8 mouse cellular contexts compared by ENCODE assay signal in the genomic region with DNA sequence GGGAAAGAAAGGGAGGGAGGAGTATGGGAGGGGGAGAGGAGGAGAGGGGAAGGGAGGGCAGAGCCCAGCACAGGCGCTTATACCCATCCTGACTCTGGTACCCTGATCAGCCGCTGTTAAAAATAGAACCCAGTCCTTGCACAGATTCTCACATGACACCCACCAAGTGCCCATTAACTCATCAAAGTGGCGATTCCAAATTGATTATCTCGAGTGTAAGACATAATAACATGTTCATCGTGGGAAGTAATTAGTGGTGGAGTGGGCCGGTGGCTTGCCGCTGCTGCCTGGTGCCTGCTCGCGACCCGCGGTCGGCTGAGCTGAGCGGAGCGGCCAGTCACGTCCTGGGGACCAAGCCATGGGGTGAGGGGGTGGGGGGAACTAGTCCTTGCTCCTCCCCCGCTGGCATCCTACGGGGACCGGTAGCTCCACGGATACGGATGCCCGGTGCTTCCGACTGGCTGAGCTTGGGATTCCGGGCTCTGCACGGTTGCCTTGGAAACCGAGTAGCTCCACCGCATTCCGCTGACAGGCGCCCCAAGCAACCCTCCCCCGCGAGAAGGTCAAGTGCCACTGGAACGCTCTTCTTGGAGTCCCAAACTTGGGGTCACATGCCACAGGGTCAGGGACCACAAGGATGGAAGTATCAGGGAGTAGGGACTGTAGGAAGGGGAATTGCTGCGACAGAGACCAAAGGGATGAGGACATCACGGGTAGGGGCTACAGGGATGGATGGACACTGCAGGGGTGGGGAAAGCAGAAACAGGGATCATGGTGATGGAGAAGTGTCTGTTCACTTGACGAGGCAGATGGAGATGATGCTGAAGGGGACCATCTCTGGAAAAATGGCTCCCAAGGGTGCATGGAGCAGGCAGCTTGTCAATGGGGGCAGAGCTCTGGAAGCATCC.
DNase-seq lines count a peak whose midpoint lies in the region; ATAC-seq and TF ChIP-seq lines count a peak whose summit lies in the region.

No protein-coding gene starts in this region.

- peak overlapping the region; percentile 65 for H3K4me2 ChIP-seq in CH12.LX (ENCODE audit: insufficient read depth, low read depth, poor library complexity, severe bottlenecking)
- peak overlapping the region; percentile 51 for H3K4me2 ChIP-seq in embryonic facial prominence, embryonic 15.5 days (replicated peaks)
- peak overlapping the region; percentile 45 for H3K4me2 ChIP-seq in kidney, postnatal 0 days (ENCODE audit: low read length)
- peak overlapping the region; percentile 11; the same call in 1 of the 2 replicates for H3K4me2 ChIP-seq in stomach, postnatal 0 days (replicated peaks; ENCODE audit: low read depth)

- no peak overlapping the region for H3K27ac ChIP-seq in CH12.LX (ENCODE audit: insufficient read depth, low read depth)
- H3K27ac ChIP-seq in embryonic facial prominence, embryonic 15.5 days (replicated peaks), result no peak overlapping the region
- no peak overlapping the region for H3K27ac ChIP-seq in kidney, postnatal 0 days
- peak overlapping the region; percentile 76 for H3K27ac ChIP-seq in midbrain, embryonic 10.5 days (replicated peaks)
- H3K27ac ChIP-seq in stomach, postnatal 0 days (replicated peaks), result no peak overlapping the region

- TF ChIP-seq POLR2A in CH12.LX (IDR thresholded peaks at IDR 0.05; ENCODE audit: low read depth, low read length), result no peak

- H3K27me3 ChIP-seq in CH12.LX (replicated peaks), result no peaks in the 10 kb centered on the region
- H3K27me3 ChIP-seq in embryonic facial prominence, embryonic 15.5 days, result peaks cover 25% of the 10 kb centered on the region
- H3K27me3 ChIP-seq in kidney, postnatal 0 days (ENCODE audit: insufficient read depth, low read length), result 0 out of 2 replicates have a peak, but pooled peaks cover 12% of the 10 kb centered on the region
- peaks cover 67% of the 10 kb centered on the region for H3K27me3 ChIP-seq in midbrain, embryonic 10.5 days (ENCODE audit: low read depth, poor library complexity, severe bottlenecking)
- H3K27me3 ChIP-seq in stomach, postnatal 0 days (ENCODE audit: control insufficient read depth, insufficient read depth, low read length), result peaks cover 6% of the 10 kb centered on the region; the same call in 1 of the 2 replicates

- no peak overlapping the region for H3K9ac ChIP-seq in CH12.LX (ENCODE audit: insufficient read depth, low read depth)
- no peak overlapping the region for H3K9ac ChIP-seq in embryonic facial prominence, embryonic 15.5 days
- H3K9ac ChIP-seq in kidney, postnatal 0 days (ENCODE audit: low read depth, low read length), result no peak overlapping the region
- H3K9ac ChIP-seq in stomach, postnatal 0 days (ENCODE audit: low read length), result no peak overlapping the region

- TF ChIP-seq CTCF in CH12.LX (conservative IDR thresholded peaks at IDR 0.05 in 1 of 2, IDR thresholded peaks at IDR 0.05 in 1 of 2; ENCODE audit: low read depth in 2 of 2, low read length in 2 of 2), result no peak
- TF ChIP-seq CTCF in kidney, postnatal 0 days (IDR thresholded peaks at IDR 0.05; ENCODE audit: low read depth), result no peak
- TF ChIP-seq CTCF in stomach, postnatal 0 days (IDR thresholded peaks at IDR 0.05; ENCODE audit: low read depth), result no peak

- TF ChIP-seq RAD21 in CH12.LX (IDR thresholded peaks at IDR 0.05; ENCODE audit: low read depth, low read length), result no peak

- no peak for TF ChIP-seq EP300 in CH12.LX (IDR thresholded peaks at IDR 0.05; ENCODE audit: low read length)
- TF ChIP-seq EP300 in stomach, postnatal 0 days (optimal IDR thresholded peaks at IDR 0.05), result no peak

- no peaks in the 10 kb centered on the region for H3K9me3 ChIP-seq in CH12.LX (replicated peaks; ENCODE audit: low read length)
- H3K9me3 ChIP-seq in embryonic facial prominence, embryonic 15.5 days (replicated peaks), result no peaks in the 10 kb centered on the region
- H3K9me3 ChIP-seq in kidney, postnatal 0 days (replicated peaks; ENCODE audit: low read length), result no peaks in the 10 kb centered on the region
- no peaks in the 10 kb centered on the region for H3K9me3 ChIP-seq in midbrain, embryonic 10.5 days (replicated peaks)
- H3K9me3 ChIP-seq in stomach, postnatal 0 days (ENCODE audit: control insufficient read depth, low read length), result no peaks in the 10 kb centered on the region

- H3K4me1 ChIP-seq in CH12.LX (ENCODE audit: control insufficient read depth in 1 of 2, insufficient read depth in 2 of 2), result peaks cover 41 to 70% of the 10 kb centered on the region in 2 experiments
- H3K4me1 ChIP-seq in embryonic facial prominence, embryonic 15.5 days, result peaks cover 30% of the 10 kb centered on the region
- H3K4me1 ChIP-seq in kidney, postnatal 0 days (replicated peaks; ENCODE audit: insufficient read depth, low read length), result peaks cover 9% of the 10 kb centered on the region; the same call in 1 of the 2 replicates
- H3K4me1 ChIP-seq in midbrain, embryonic 10.5 days, result peaks cover 55% of the 10 kb centered on the region
- no peaks in the 10 kb centered on the region; the same call in 1 of the 2 replicates for H3K4me1 ChIP-seq in stomach, postnatal 0 days (replicated peaks; ENCODE audit: control insufficient read depth, insufficient read depth)

- dilution Hi-C loops in CH12.LX (cut with MboI; ENCODE audit: extremely low pct_ligation_motif_present, extremely low pct_unique_long_range_greater_than_20kb, low sequenced_read_pairs), result no loop called here

- peak overlapping the region in 2 of 3 experiments; percentile 4 to 23 for H3K4me3 ChIP-seq in CH12.LX (replicated peaks in 1 of 3; ENCODE audit: low read depth in 2 of 3, low read length in 2 of 3, poor library complexity in 1 of 3)
- H3K4me3 ChIP-seq in embryonic facial prominence, embryonic 15.5 days (replicated peaks), result peak overlapping the region; percentile 31
- 0 out of 2 replicates have a peak overlapping the region, but pooled peaks have one; percentile 16 for H3K4me3 ChIP-seq in kidney, postnatal 0 days (replicated peaks; ENCODE audit: low read depth, low read length)
- peak overlapping the region; percentile 56 for H3K4me3 ChIP-seq in midbrain, embryonic 10.5 days
- peak overlapping the region; percentile 18; the same call in 1 of the 2 replicates for H3K4me3 ChIP-seq in stomach, postnatal 0 days (ENCODE audit: low read depth, low read length)

- no peaks in the 10 kb centered on the region for H3K36me3 ChIP-seq in CH12.LX (replicated peaks in 1 of 2; ENCODE audit: control insufficient read depth in 1 of 2, insufficient read depth in 1 of 2, low read length in 1 of 2)
- H3K36me3 ChIP-seq in embryonic facial prominence, embryonic 15.5 days, result no peaks in the 10 kb centered on the region
- no peaks in the 10 kb centered on the region for H3K36me3 ChIP-seq in kidney, postnatal 0 days (ENCODE audit: insufficient read depth, low read length)
- H3K36me3 ChIP-seq in midbrain, embryonic 10.5 days, result no peaks in the 10 kb centered on the region
- H3K36me3 ChIP-seq in stomach, postnatal 0 days (ENCODE audit: control insufficient read depth, insufficient read depth, low read length), result no peaks in the 10 kb centered on the region

- WGBS in embryonic facial prominence, embryonic 15.5 days, result 1% methylated on average over 34 of the region's 34 CpGs
- WGBS in kidney, postnatal 0 days, result 1% methylated on average over 34 of the region's 34 CpGs
- under 1% methylated on average over 34 of the region's 34 CpGs for WGBS in midbrain, embryonic 10.5 days
- WGBS in stomach, postnatal 0 days, result 1% methylated on average over 34 of the region's 34 CpGs

- peak; percentile 64 for DNase-seq in adrenal gland, postnatal 14 days
- DNase-seq in adrenal gland, adult 18-20 months (ENCODE audit: low spot score in 2 of 2), result no peak
- no peak for DNase-seq in CH12.LX (ENCODE audit: extremely low read depth)
- peak; percentile 50 for DNase-seq in kidney, postnatal 0 days (ENCODE audit: low spot score)
- peak; percentile 74 for DNase-seq in midbrain, embryonic 10.5 days (ENCODE audit: low spot score)
- no peak for DNase-seq in stomach, postnatal 0 days (ENCODE audit: low spot score)
- no peak for DNase-seq in testis, postnatal 14 days (ENCODE audit: low spot score)

- ATAC-seq in embryonic facial prominence, embryonic 15.5 days (ENCODE audit: insufficient number of reproducible peaks, low FRiP score, low TSS enrichment, low read depth), result 0 out of 2 replicates have a peak, but pooled peaks have one; percentile 12
- ATAC-seq in kidney, postnatal 0 days (replicated peaks; ENCODE audit: low FRiP score, low read depth), result no peak
- no peak for ATAC-seq in stomach, postnatal 0 days (ENCODE audit: low FRiP score, low TSS enrichment)

- H3K79me2 ChIP-seq in CH12.LX (replicated peaks; ENCODE audit: control insufficient read depth, extremely low read depth, insufficient read depth, poor library complexity, severe bottlenecking), result no peaks in the 10 kb centered on the region

- in situ Hi-C loops in CH12.LX (cut with MboI; ENCODE audit: low pct_ligation_motif_present, low pct_unique_long_range_greater_than_20kb, low sequenced_read_pairs), result loop anchor here (5.0 kb wide), 2 partner anchors 83 to 218 kb away; no protein-coding TSS in a partner anchor

TF ChIP-seq in CH12.LX, 34 proteins besides CTCF, POLR2A, EP300 and RAD21:
- TF ChIP-seq SMC3 (IDR thresholded peaks at IDR 0.05; ENCODE audit: low read depth, low read length) (no peak), IRF4 (IDR thresholded peaks at IDR 0.05; ENCODE audit: low read depth, low read length) (0 out of 2 replicates have a peak, but pooled peaks have one; percentile 18), MAX (IDR thresholded peaks at IDR 0.05; ENCODE audit: low read length) (0 out of 2 replicates have a peak, but pooled peaks have one; percentile 21), KAT2A (IDR thresholded peaks at IDR 0.05; ENCODE audit: insufficient replicate concordance, low read length) (no peak), MEF2A (IDR thresholded peaks at IDR 0.05; ENCODE audit: borderline replicate concordance, low read depth, low read length) (no peak; the same call in 1 of the 2 replicates), UBTF (IDR thresholded peaks at IDR 0.05; ENCODE audit: low read depth, low read length) (0 out of 2 replicates have a peak, but pooled peaks have one; percentile 52), TCF12 (IDR thresholded peaks at IDR 0.05; ENCODE audit: low read depth, low read length) (peak; percentile 37; the same call in 1 of the 2 replicates), MYC (IDR thresholded peaks at IDR 0.05; ENCODE audit: low read depth, low read length) (no peak), BHLHE40 (IDR thresholded peaks at IDR 0.05; ENCODE audit: low read depth, low read length) (0 out of 2 replicates have a peak, but pooled peaks have one; percentile 4), SIN3A (IDR thresholded peaks at IDR 0.05; ENCODE audit: low read length) (0 out of 2 replicates have a peak, but pooled peaks have one; percentile 30), HCFC1 (IDR thresholded peaks at IDR 0.05; ENCODE audit: low read depth, low read length) (no peak)

Comparison
In these comparisons a context has a peak if more than half of its experiments do, and no peak if none do; other contexts are left out.
1. DNase-seq: peak in adrenal gland, postnatal 14 days (single experiment), kidney, postnatal 0 days (single experiment) and midbrain, embryonic 10.5 days (single experiment); none in adrenal gland, adult 18-20 months (0 of 2), CH12.LX (single experiment), stomach, postnatal 0 days (single experiment) and testis, postnatal 14 days (single experiment).
2. H3K4me2 ChIP-seq: peak in every context shown above with its lines; median percentile 65 in CH12.LX; 51 in embryonic facial prominence, embryonic 15.5 days; 45 in kidney, postnatal 0 days; 11 in stomach, postnatal 0 days.
3. Peak in every context shown above with its lines, with median percentiles within 50 percentile points of each other: H3K4me3 ChIP-seq.